Mouse (Mus musculus) hindbrain, postnatal 0 days (tissue): ENCODE measurements around the gene Arhgap15. TPM values are rescaled to one million over a fixed set of nuclear protein-coding genes. Genes with fewer than 3 reads are reported as not detected.

ENCODE experiments used
- ATAC-seq: fragments of 200-750 bp; cut with Nextera tagmentation; 2 replicates; pipeline ENCODE4 v1.8.0; 2017; ENCODE audit warnings: mild to moderate bottlenecking, moderate TSS enrichment, moderate library complexity
- DNase-seq: peaks from one replicate; pipeline ENCODE4 v3.0.0-alpha.2; 2015; ENCODE audit warnings: low spot score
- H3K27ac ChIP-seq: fragments of 300-500 bp; sonication (generic); 2 replicates; pipeline ENCODE4 v1.5.1; 2014; ENCODE audit warnings: mild to moderate bottlenecking
- H3K27me3 ChIP-seq: fragments of 300-500 bp; sonication (generic); 2 replicates; pipeline ENCODE4 v1.6.1; 2014; ENCODE audit warnings: low read length, mixed read lengths; ENCODE audit not compliant: insufficient read depth
- H3K36me3 ChIP-seq: fragments of 300-500 bp; sonication (generic); 2 replicates; pipeline ENCODE4 v1.6.1; 2014; ENCODE audit warnings: low read length, mixed read lengths; ENCODE audit not compliant: insufficient read depth
- H3K4me1 ChIP-seq: fragments of 300-500 bp; sonication (generic); 2 replicates; pipeline ENCODE4 v1.6.1; 2014; ENCODE audit warnings: antibody characterized with exemption, low read length, mixed read lengths; ENCODE audit not compliant: insufficient read depth
- H3K4me2 ChIP-seq: fragments of 300-500 bp; sonication (generic); 2 replicates; pipeline ENCODE4 v1.6.1; 2014; ENCODE audit warnings: low read depth, mild to moderate bottlenecking, low read length, moderate library complexity, mixed read lengths
- H3K4me3 ChIP-seq: fragments of 300-500 bp; sonication (generic); 2 replicates; pipeline ENCODE4 v1.5.1; 2014; ENCODE audit warnings: low read length
- H3K9ac ChIP-seq: fragments of 300-500 bp; sonication (generic); replicated peaks from 2 replicates; pipeline ENCODE4 v1.6.1; 2014; ENCODE audit warnings: mild to moderate bottlenecking, low read length, moderate library complexity, mixed read lengths
- H3K9me3 ChIP-seq: fragments of 300-500 bp; sonication (generic); 2 replicates; pipeline ENCODE4 v1.6.1; 2016; ENCODE audit warnings: low read length, mixed read lengths
- CTCF ChIP-seq: IDR thresholded peaks from 2 replicates; pipeline ENCODE4 v1.5.1; 2016; ENCODE audit warnings: antibody characterized with exemption, control low read depth, low read depth
- WGBS: fragments of 180-500 bp; shearing (Covaris S2); extraction: QIAGEN DNeasy Blood & Tissue Kit; methylation state at CpG from one replicate; pipeline ENCODE4 v1.1.7; 2014; 5-methylcytosine and 5-hydroxymethylcytosine counted together
- polyA plus RNA-seq: library from polyadenylated mRNA; unstranded; fragments of >200 nt; fragmentation: Nextera tagmentation; extraction: Ambion mirVana; gene quantifications from 2 replicates; pipeline ENCODE4 v1.2.1, GENCODE M21; 2015
- total RNA-seq: library from RNA; depleted of rRNA; stranded (reverse); fragments of >200 nt; gene quantifications from 2 replicates; pipeline ENCODE4 v1.2.3, GENCODE M21; 2014

Gene Arhgap15
- total and polyA plus RNA-seq, 2 experiments from 2014 or later, result 2.0 to 4.0 TPM

DNA sequence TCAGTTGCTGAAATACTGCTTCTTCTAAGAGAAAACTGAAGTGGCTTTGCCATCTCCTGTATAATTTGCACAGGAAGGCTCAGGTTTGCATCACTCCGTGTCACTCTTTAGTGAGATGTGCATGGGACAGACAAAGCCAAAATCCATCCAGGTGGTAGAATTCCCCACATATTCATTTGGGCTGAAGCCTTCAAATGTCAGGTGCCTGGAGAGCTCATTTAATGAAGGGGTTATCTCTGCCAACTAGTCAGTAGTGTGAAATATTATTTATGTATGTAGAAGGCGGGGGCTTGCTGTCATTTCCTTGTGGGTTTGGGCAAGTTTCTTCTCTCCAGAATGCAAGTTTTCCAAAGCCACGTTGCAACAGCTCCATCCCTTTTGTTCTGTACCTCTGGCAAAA lies 268.1 kb downstream of the Arhgap15 start:
- no peaks in the 10 kb centered on the region for H3K9me3 ChIP-seq
- no peaks in the 10 kb centered on the region for H3K36me3 ChIP-seq
- ATAC-seq (no peak), DNase-seq (peak; percentile 22)
- H3K9ac ChIP-seq, result no peak overlapping the region
- H3K27me3 ChIP-seq, result no peaks in the 10 kb centered on the region
- no peak overlapping the region for H3K4me2 ChIP-seq
- TF ChIP-seq CTCF, result no peak
- 61% methylated on average over 3 of the region's 3 CpGs for WGBS
- H3K4me1 ChIP-seq, result no peaks in the 10 kb centered on the region
- no peak overlapping the region for H3K27ac ChIP-seq
- no peak overlapping the region for H3K4me3 ChIP-seq

DNA sequence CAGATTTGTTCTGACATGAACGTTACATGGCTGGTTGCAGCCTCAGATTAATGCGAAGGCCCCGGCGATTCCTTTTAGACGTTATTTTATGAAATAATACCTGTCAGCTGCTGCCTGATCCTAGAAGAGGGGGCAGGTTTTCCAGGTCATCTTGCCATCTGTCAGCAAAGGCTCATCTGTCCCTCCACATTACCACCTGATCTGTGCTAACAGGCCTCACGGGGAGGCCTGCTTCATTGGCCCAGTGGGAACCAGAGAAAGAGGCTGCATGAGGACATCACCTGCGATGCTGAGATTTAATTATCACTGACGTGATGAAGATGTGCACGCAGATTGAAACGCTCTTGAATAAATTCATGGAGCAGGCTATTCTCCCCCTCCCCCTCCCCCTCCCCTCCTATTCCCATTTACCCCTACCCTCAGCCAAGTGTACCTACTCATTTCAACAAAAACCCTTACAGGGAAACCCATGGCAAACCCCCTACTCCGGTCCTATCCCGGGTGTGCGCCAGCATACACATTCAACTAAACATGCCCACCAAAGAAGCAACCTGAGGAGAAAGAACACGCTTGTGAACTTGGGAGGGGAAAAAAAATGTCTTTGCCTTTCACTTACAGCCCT lies 268.9 kb downstream of the Arhgap15 start:
- no peaks in the 10 kb centered on the region for H3K27me3 ChIP-seq
- no peak overlapping the region for H3K9ac ChIP-seq
- H3K27ac ChIP-seq, result no peak overlapping the region
- ATAC-seq (peak; percentile 84), DNase-seq (peak; percentile 62)
- no peaks in the 10 kb centered on the region for H3K9me3 ChIP-seq
- TF ChIP-seq CTCF, result no peak
- H3K4me1 ChIP-seq, result no peaks in the 10 kb centered on the region
- WGBS, result 52% methylated on average over 14 of the region's 14 CpGs
- no peak overlapping the region for H3K4me3 ChIP-seq
- no peaks in the 10 kb centered on the region for H3K36me3 ChIP-seq
- H3K4me2 ChIP-seq, result no peak overlapping the region

DNA sequence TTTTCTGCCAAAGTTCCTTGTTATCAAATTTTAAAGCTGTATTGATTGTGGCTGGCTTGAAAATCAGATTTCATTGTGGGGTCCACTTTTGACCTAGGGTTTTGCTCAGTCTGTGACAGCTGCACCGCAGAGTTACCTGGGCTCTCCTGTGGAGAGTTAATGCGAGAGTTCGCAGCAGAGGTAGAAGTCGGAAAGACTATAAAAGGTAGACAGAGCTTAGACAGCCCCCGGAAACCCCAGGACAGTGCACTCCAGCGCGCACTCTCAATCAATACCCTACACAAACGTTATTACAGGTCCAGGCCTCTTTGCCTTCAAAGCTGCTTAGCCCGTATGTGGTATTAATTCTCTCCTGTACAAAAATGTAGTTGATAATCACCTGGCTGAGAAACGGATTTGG lies 269.4 kb downstream of the Arhgap15 start:
- H3K4me3 ChIP-seq, result no peak overlapping the region
- no peak for ATAC-seq
- H3K4me2 ChIP-seq, result no peak overlapping the region
- no peak overlapping the region for H3K27ac ChIP-seq
- no peaks in the 10 kb centered on the region for H3K4me1 ChIP-seq
- H3K27me3 ChIP-seq, result no peaks in the 10 kb centered on the region
- no peaks in the 10 kb centered on the region for H3K9me3 ChIP-seq
- H3K36me3 ChIP-seq, result no peaks in the 10 kb centered on the region
- no peak for TF ChIP-seq CTCF
- 74% methylated on average over 10 of the region's 10 CpGs for WGBS
- no peak for DNase-seq
- H3K9ac ChIP-seq, result no peak overlapping the region

DNA sequence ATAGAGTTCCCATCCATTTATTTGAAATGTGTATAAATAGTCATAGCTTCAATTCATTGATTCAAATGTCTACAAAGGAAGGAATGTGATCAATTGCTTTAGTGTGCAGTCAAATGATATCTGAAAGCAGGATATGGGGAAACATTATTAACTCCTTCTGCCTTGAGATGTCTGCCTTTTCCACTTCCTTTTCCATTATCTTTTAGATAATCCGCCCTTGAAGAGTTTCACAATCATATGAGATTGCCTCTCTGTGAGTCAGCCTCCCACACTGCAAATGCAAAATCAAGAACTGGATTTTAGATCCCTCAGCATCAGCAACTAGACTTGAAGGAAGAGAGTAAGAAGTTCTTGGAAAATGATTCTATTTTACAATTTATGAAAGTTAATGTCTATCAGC lies 276.1 kb downstream of the Arhgap15 start:
- Histone ChIP-seq H3K4me2 (no peak overlapping the region), H3K27ac (no peak overlapping the region), H3K4me1 (no peaks in the 10 kb centered on the region), H3K9ac (no peak overlapping the region), H3K36me3 (no peaks in the 10 kb centered on the region), H3K4me3 (no peak overlapping the region), H3K27me3 (no peaks in the 10 kb centered on the region), H3K9me3 (no peaks in the 10 kb centered on the region)
- DNase-seq (no peak), ATAC-seq (no peak)
- TF ChIP-seq CTCF, result no peak
- WGBS, result 92% methylated on average over 1 of the region's 1 CpGs

DNA sequence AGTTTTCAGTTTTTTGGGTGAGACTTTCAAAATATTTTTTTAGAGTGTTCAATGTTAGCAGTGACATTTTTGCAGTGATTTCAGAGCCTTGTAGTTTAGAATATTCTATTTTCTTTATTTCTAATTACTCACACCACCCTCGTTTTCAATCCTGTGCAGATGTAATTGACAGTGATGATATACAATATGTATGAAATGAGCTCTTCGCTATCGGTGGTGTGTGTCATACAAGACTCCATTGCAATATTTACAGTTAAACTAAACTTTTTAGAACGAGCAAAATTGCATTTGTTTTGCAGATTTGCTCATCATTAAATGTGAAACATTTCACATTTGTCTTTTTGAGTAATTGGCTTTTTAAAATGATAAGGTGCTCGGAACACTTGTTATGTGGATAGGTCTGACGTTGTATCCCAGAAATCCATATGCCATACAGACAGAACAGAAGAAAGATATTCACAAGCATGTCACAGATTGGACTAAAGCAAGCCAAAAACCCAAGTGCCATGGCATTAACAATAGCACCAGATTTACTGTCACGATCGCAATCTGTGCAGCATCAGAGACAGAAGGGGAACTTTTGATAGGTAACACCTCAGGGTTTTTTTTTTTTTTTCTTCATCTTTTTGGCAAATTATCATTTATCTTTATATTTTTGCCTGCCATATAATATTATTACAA lies 280.6 kb downstream of the Arhgap15 start:
- TF ChIP-seq CTCF, result no peak
- ATAC-seq, result no peak
- Histone ChIP-seq H3K4me1 (no peaks in the 10 kb centered on the region), H3K9ac (no peak overlapping the region), H3K9me3 (no peaks in the 10 kb centered on the region), H3K27ac (no peak overlapping the region), H3K36me3 (no peaks in the 10 kb centered on the region), H3K27me3 (no peaks in the 10 kb centered on the region), H3K4me2 (no peak overlapping the region), H3K4me3 (no peak overlapping the region)
- DNase-seq, result no peak
- WGBS, result 80% methylated on average over 8 of the region's 8 CpGs

DNA sequence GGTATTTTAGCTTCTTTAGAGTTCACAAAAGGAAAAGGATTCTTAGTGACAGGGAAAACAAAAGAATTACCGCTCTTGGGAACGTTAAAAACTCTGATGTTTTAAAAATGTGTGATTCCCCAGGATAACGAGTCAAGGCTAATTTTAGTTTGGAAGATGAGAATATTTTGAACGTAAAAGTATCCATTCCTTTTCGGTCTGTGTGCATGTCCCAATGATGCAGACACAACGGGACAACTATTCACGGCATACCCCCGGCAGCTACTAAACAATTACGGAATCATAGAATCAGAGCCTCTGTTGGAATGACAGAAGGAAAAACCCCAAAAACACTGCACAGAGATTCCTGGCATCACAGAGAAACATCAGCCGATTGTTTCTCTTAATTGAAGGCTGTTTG lies 281.2 kb downstream of the Arhgap15 start:
- 87% methylated on average over 10 of the region's 10 CpGs for WGBS

More for the DNA sequence above, 281.2 kb downstream of the Arhgap15 start:
- no peak overlapping the region for H3K27ac ChIP-seq
- no peak overlapping the region for H3K9ac ChIP-seq
- DNase-seq, result no peak
- ATAC-seq, result no peak
- no peaks in the 10 kb centered on the region for H3K27me3 ChIP-seq
- H3K4me3 ChIP-seq, result no peak overlapping the region
- H3K36me3 ChIP-seq, result no peaks in the 10 kb centered on the region
- H3K4me2 ChIP-seq, result no peak overlapping the region
- no peaks in the 10 kb centered on the region for H3K9me3 ChIP-seq
- H3K4me1 ChIP-seq, result no peaks in the 10 kb centered on the region
- no peak for TF ChIP-seq CTCF
